Mouse (Mus musculus) gastrocnemius, adult 8-10 months (tissue): ENCODE measurements around the gene Adamts20. TPM values are rescaled to one million over a fixed set of nuclear protein-coding genes. Genes with fewer than 3 reads are reported as not detected.

ENCODE experiments used
- DNase-seq, 2 experiments: peaks; one replicate each; pipeline ENCODE4 v3.0.0; 2022; ENCODE audit warnings: low spot score in 2 of 2
- total RNA-seq, 4 experiments: library from RNA; stranded (reverse); gene quantifications; 2 replicates each; pipeline ENCODE4 v1.2.4; 2022

The Adamts20 gene
- total RNA-seq, 4 experiments from 2014 or later = 1.3 to 2.8 (median 1.7) TPM

GRCm38 (mm10) chr15:94349052-94349451, 116.2 kb downstream of the Adamts20 start:
- no peak for DNase-seq

DNA sequence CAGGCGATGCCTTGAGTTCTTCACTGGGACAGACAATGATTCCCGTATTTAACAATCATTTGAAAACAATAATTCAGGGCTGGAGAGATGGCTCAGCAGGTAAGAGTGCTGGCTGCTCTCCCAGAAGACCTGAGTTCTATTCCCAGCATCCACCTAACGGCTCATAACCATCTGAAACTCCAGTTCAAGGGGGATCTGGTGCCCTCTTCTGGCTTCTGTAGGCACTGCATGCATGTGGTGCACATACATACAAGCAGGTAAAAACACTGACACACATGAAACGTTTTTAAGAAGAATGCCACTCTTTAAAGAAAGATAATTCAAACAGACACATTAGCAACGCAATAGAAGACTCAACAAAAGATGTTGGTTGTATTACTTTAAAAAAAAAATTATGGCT, 120.9 kb downstream of the Adamts20 start:
- DNase-seq = no peak

- peak; percentile 61 to 62 for DNase-seq
Measured at GRCm38 (mm10) chr15:94342365-94342764, 122.9 kb downstream of the Adamts20 start.

GRCm38 (mm10) chr15:94339011-94339410, 126.2 kb downstream of the Adamts20 start:
- no peak for DNase-seq

DNA sequence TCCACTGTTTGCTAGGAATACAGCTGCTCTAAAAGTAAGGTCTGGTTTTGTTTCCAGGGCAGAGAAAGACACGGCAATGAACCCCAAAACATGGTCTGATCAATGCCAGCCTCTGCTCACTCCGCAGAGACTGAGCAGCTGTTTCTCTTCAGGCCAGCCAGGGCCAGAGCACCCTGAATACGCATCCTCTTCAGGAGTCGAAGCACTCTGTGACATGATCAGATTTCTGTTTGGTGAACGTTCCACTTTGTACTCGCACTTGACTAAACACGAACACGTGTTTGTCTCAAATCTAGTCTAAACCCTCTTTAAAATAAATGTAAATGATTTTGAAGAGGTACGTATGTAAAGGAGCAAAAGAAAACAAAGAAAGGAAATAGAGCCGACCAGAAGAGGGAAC, 130.6 kb downstream of the Adamts20 start:
- DNase-seq = no peak

- no peak for DNase-seq
Measured at GRCm38 (mm10) chr15:94326626-94327025, 138.6 kb downstream of the Adamts20 start.

DNA sequence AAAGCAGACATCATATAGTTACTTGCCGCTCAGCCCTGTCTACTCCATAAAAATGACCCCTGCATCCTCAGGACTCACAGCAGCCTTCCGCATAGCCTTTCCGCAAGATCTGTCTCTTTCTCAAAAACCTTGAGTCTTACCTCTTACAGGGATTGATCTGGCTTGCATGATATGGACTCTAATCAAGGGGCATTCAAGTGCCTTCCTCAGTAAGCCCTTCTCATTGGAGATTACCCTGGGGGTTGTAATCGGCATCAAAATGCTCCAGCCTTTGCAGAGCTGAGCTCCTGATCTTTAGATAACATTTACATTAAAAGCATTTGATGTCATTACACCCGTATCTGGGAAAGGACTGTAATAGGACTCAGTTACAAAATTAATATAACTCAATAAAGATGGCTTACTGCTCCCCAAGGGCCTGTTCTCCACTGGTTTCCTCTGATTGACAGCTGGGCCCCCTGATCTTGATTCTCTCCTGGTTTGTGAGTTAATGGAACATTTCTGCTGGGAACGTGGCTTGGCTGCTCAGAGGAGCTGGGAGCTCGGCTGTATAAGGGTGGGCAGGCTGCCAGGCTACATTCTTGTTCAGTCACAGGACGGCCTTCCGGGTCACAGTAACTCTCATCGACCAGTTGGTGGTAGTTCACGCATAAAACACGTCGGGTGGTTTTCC, 139.6 kb downstream of the Adamts20 start:
- DNase-seq = peak in 1 of 2 experiments; percentile 40

GRCm38 (mm10) chr15:94316171-94316570, 149.0 kb downstream of the Adamts20 start:
- no peak for DNase-seq

DNA sequence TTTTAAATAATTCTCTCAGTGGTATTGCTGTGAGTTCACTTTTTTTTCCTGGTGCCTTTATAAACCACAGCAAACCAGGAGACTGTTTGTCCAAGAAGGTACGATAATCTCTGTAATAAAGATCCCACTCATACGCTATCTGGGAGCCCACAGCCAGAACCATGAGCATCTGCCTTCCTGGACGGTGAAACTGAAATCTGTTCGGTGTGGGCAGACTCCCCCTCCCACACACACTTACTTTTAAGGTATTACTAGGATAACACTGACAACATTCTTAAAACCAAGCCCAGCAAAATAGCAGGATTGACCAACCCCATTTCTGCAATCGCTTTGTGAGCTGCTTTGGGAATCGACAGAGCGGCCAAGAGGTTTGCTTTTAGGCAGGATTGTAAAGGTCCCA, 155.5 kb downstream of the Adamts20 start:
- DNase-seq = no peak

- no peak for DNase-seq
Measured at GRCm38 (mm10) chr15:94307888-94308287, 157.3 kb downstream of the Adamts20 start.

- DNase-seq = no peak
Measured at GRCm38 (mm10) chr15:94303151-94303550, 162.1 kb downstream of the Adamts20 start.

GRCm38 (mm10) chr15:94294084-94294483, 171.1 kb downstream of the Adamts20 start:
- DNase-seq = no peak

- DNase-seq = no peak
Measured at GRCm38 (mm10) chr15:94288015-94288414, 177.2 kb downstream of the Adamts20 start.

DNA sequence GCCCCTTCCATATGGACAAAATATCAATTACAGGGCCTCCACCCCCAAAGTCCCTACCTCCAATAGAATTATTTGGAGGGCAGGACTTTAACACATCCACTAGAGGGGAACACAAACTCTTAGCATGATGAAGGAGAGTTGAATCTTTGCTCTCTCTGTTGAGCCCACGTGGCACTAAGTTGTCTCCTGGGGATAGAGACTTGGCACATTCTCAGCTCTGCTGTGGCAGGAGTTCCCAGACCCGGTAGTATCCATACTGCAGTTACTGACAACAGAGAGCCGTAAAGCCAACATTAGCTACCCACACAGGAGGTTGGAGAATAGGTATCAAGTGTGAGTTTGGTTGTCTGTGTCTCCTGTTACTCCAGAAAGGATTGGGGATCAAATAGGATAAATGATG, 177.7 kb downstream of the Adamts20 start:
- DNase-seq = no peak

GRCm38 (mm10) chr15:94276418-94276817, 188.8 kb downstream of the Adamts20 start:
- no peak for DNase-seq

DNA sequence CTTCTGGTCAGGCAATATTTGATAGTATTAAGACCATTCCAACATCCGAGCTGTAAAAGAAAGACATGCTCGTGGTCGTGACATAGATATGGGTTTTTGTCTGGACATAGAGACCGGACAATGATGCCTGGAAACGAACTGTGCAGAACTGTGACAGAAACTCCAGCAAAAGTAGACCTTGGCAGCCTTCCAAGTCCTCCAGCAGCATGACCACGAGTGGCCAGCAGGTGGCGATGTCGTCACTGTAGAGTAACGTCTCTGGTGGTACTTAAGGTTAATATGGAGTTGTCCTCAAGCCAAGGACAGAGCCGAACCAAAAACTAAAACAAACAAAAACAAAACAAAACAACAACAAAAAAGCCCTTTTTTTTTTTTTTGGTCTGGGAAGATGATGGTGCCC, 199.6 kb downstream of the Adamts20 start:
- DNase-seq = peak; percentile 70 to 76

GRCm38 (mm10) chr15:94264497-94264879, 200.7 kb downstream of the Adamts20 start:
- no peak for DNase-seq

- DNase-seq = no peak
Measured at GRCm38 (mm10) chr15:94263866-94264496, 201.2 kb downstream of the Adamts20 start.

DNA sequence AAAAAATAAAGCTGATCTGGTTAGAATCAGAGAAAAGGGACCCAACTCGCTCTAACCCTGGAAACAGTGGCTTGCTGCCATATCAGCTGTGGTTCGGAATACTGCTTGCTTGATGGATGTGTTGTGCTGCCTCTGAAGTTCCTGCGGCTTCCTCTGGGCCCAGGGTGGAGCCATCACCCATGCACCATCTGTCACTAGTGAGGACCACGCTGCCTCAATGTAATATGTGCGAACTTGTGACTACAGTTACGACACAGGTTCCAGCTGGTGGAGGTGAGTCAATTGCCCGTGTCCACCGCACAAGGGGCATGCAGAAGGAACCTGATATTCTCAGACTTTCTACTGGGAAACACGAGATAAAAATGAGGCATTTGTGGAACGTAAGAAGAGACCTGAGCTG, 202.0 kb downstream of the Adamts20 start:
- DNase-seq = no peak

GRCm38 (mm10) chr15:94259497-94259896, 205.7 kb downstream of the Adamts20 start:
- no peak for DNase-seq

- no peak for DNase-seq
Measured at GRCm38 (mm10) chr15:94255538-94255937, 209.7 kb downstream of the Adamts20 start.

- no peak for DNase-seq
Measured at GRCm38 (mm10) chr15:94254861-94255516, 210.2 kb downstream of the Adamts20 start.
